Mouse (Mus musculus): ENCODE measurements around the gene Scn1b. TPM values are rescaled to one million over a fixed set of nuclear protein-coding genes. Genes with fewer than 3 reads are reported as not detected.

The Scn1b gene
- polyA plus RNA-seq, 1 experiment from 2014 or later = 13.0 TPM

DNA sequence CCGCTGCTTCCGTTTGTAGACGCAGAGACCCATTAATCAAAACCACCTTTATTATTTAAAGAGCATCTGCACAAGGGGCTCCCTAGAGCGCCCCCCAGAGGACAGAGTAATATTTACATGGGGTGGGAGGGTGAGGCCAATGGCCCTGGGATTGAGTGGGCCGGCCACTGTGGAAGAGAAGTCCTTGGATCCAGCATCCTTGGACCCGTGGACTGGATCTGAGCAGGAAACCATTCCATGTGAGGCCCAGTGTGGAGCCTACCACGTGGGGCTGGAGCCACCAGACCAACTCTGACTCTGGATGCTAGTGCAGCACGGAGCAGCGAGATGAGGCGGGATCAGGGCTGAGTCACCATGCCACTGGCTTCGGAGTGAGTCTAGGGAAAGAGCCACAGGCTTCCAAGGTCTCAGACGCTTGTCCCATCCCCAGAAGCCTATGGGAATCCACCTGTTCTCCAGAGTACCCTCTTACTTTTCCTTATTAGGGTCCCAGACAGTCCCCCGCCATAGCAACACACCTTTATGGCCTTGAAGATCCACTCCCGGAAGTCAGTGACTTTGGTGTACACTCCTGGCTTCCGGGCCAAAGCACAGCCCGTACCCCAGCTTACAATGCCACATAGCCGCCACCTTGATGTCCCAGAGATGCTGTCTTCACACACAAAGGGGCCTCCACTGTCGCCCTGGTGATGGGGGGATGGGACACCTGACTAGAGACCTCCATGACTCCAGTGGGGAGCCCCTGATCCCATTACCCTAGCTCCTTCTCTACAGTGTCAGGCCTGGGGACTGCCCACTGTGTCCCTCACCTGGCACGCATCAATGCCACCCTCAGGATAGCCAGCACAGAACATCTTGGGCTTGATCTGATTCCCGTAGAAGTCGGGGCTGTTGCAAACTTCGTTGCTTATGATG is 27.8 kb downstream of the Scn1b start:
- Histone ChIP-seq H3K4me3 (replicated peaks; ENCODE audit: low read length) (no peak overlapping the region), H3K9ac (no peak overlapping the region), H3K27me3 (ENCODE audit: control insufficient read depth, insufficient read depth, low read length) (no peaks in the 10 kb centered on the region), H3K36me3 (replicated peaks; ENCODE audit: control insufficient read depth, insufficient read depth) (no peaks in the 10 kb centered on the region), H3K27ac (no peak overlapping the region), H3K4me2 (replicated peaks) (no peak overlapping the region), H3K9me3 (ENCODE audit: control insufficient read depth, low read length) (no peaks in the 10 kb centered on the region), H3K4me1 (replicated peaks; ENCODE audit: control insufficient read depth, insufficient read depth, low read length) (no peaks in the 10 kb centered on the region)
- 78% methylated on average over 22 of the region's 22 CpGs for WGBS
- no peak for ATAC-seq (ENCODE audit: low FRiP score)
- no peak for DNase-seq (ENCODE audit: low spot score)

DNA sequence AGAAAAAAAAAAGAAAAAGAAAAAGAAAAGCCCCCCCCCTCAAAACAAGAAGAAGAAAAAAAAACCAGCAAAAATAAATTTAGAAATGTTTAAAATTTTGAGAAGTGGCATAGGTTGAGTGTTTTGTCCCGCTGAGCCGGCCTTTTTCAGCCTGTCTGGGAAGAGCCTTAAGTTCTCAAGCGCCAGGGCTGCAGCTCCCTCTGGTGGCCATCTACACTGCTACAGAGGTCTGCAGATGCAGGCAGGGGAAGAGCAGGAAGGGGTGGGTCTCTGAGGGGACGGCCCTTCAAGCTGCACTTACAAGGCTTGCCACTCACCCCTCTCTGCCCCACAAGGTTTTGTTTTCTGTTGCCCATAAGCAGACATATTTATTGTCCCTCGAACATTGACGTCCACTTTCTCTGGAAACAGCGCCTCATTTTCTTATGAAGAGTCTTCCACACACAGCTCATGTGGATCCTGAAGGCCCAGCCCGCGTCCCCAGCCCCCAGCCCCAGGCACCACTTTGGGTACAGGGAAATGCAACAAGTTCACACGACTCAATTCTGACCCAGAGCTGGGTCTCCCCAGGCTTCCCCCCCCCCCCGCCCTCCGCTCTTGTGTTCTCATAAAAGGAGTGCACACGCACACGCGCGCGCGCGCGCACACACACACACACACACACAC is 29.1 kb downstream of the Scn1b start:
- peak overlapping the region; percentile 39 for H3K4me2 ChIP-seq (replicated peaks)
- WGBS = 49% methylated on average over 20 of the region's 20 CpGs
- no peaks in the 10 kb centered on the region for H3K9me3 ChIP-seq (ENCODE audit: control insufficient read depth, low read length)
- H3K4me1 ChIP-seq (replicated peaks; ENCODE audit: control insufficient read depth, insufficient read depth, low read length) = no peaks in the 10 kb centered on the region
- no peak overlapping the region for H3K27ac ChIP-seq
- H3K4me3 ChIP-seq (replicated peaks; ENCODE audit: low read length) = peak overlapping the region; percentile 9; the same call in 1 of the 2 replicates
- no peak overlapping the region for H3K9ac ChIP-seq
- peak; percentile 94 for DNase-seq (ENCODE audit: low spot score)
- no peaks in the 10 kb centered on the region for H3K27me3 ChIP-seq (ENCODE audit: control insufficient read depth, insufficient read depth, low read length)
- ATAC-seq (ENCODE audit: low FRiP score) = peak; percentile 93
- H3K36me3 ChIP-seq (replicated peaks; ENCODE audit: control insufficient read depth, insufficient read depth) = no peaks in the 10 kb centered on the region

DNA sequence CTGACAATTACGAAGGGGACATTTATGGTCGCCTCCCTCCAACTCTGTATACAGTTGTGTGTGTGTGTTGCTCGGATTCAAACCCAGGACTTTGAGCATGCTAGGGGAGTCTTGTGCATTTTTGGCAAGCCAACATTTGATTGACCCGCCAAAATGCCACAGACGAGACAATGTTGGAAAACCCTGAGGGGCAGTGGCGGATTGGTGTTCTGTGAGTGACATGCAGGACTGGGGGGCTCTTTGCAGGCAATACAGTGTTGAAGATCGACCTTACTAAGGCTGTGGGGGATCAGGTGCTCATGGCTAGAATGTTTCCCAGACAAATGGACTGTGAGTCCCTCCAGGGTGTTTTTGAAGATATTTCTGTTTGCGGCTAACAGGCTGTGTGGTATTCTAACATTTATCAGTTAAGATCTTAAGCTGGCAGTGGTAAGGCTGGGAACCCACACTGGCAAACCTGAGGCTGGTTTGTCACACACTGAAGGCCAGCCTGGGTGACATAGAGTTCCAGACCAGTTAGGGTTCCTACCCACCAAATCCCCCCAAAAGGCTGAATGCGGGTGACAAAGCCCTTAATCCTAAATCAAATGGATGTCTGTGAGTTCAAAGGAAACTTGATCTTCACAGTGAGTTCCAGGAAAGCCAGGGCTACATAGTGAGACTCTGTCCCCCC is 29.8 kb downstream of the Scn1b start:
- Histone ChIP-seq H3K9me3 (ENCODE audit: control insufficient read depth, low read length) (no peaks in the 10 kb centered on the region), H3K4me3 (replicated peaks; ENCODE audit: low read length) (no peak overlapping the region), H3K36me3 (replicated peaks; ENCODE audit: control insufficient read depth, insufficient read depth) (no peaks in the 10 kb centered on the region), H3K4me1 (replicated peaks; ENCODE audit: control insufficient read depth, insufficient read depth, low read length) (no peaks in the 10 kb centered on the region), H3K9ac (no peak overlapping the region), H3K4me2 (replicated peaks) (no peak overlapping the region), H3K27ac (no peak overlapping the region), H3K27me3 (ENCODE audit: control insufficient read depth, insufficient read depth, low read length) (no peaks in the 10 kb centered on the region)
- ATAC-seq (ENCODE audit: low FRiP score) (no peak), DNase-seq (ENCODE audit: low spot score) (no peak)
- WGBS = 75% methylated on average over 9 of the region's 9 CpGs

DNA sequence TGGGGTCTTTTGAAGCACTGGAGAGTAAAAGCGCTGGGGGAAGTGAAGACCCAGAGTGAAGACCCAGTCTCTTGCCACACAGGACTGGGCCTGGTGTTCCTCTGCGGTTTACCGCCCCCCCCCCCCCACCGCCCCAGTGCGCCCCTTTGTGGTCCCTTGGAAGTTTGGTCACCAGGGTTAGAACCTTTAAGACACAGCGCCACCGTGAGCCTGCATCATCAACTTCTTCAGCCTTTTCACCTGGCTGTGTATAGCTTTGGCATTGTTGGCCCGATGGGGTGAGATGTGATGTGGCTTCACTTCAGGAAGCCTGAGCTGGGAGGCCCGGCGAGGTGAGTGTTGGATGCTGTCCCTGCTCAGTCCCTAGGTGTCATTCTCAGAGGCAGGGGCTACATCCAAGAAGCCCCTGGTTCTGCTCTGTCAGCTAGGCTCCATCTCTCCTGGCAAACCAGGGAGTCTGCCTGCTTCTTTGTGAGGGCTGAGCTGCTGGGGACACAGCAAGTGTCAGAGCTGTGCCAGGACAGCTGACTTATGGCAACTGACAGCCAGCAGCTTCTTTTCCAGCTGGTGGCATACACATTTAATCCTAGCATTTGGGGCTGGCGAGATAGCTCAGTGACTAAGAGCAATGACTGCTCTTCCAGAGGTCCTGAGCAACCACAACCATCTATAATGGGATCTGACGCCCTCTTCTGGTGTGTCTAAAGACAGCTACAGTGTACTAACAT is 31.9 kb downstream of the Scn1b start:
- no peaks in the 10 kb centered on the region for H3K9me3 ChIP-seq (ENCODE audit: control insufficient read depth, low read length)
- ATAC-seq (ENCODE audit: low FRiP score) (no peak), DNase-seq (ENCODE audit: low spot score) (no peak)
- H3K36me3 ChIP-seq (replicated peaks; ENCODE audit: control insufficient read depth, insufficient read depth) = no peaks in the 10 kb centered on the region
- H3K9ac ChIP-seq = no peak overlapping the region
- H3K4me1 ChIP-seq (replicated peaks; ENCODE audit: control insufficient read depth, insufficient read depth, low read length) = no peaks in the 10 kb centered on the region
- no peak overlapping the region for H3K27ac ChIP-seq
- no peak overlapping the region for H3K4me2 ChIP-seq (replicated peaks)
- H3K4me3 ChIP-seq (replicated peaks; ENCODE audit: low read length) = no peak overlapping the region
- 26% methylated on average over 12 of the region's 12 CpGs for WGBS
- no peaks in the 10 kb centered on the region for H3K27me3 ChIP-seq (ENCODE audit: control insufficient read depth, insufficient read depth, low read length)

DNA sequence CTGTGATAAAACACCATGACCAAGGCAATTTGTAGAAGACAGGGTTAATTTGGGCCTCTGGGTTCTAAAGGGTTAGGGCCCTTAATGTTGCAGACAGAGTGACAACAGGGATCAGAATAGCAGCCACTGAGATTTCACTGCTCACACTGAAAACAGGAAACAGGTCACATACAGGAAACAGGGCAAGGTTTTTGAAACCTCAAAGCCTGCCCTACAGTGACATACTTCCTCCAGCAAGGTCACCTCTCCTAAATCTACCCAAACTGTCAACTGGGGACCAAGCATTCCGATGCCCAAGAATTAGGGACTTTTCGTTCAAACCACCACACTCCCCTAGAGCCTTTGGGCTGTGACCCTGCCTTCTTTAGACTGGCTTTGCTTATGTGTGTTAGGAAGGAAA is 37.1 kb downstream of the Scn1b start:
- no peaks in the 10 kb centered on the region for H3K27me3 ChIP-seq (ENCODE audit: control insufficient read depth, insufficient read depth, low read length)
- no peak overlapping the region for H3K27ac ChIP-seq
- H3K4me1 ChIP-seq (replicated peaks; ENCODE audit: control insufficient read depth, insufficient read depth, low read length) = no peaks in the 10 kb centered on the region
- H3K36me3 ChIP-seq (replicated peaks; ENCODE audit: control insufficient read depth, insufficient read depth) = no peaks in the 10 kb centered on the region
- H3K4me3 ChIP-seq (replicated peaks; ENCODE audit: low read length) = no peak overlapping the region
- no peak overlapping the region for H3K9ac ChIP-seq
- DNase-seq (ENCODE audit: low spot score) (no peak), ATAC-seq (ENCODE audit: low FRiP score) (no peak)
- H3K9me3 ChIP-seq (ENCODE audit: control insufficient read depth, low read length) = no peaks in the 10 kb centered on the region
- no peak overlapping the region for H3K4me2 ChIP-seq (replicated peaks)
- 92% methylated on average over 2 of the region's 2 CpGs for WGBS

DNA sequence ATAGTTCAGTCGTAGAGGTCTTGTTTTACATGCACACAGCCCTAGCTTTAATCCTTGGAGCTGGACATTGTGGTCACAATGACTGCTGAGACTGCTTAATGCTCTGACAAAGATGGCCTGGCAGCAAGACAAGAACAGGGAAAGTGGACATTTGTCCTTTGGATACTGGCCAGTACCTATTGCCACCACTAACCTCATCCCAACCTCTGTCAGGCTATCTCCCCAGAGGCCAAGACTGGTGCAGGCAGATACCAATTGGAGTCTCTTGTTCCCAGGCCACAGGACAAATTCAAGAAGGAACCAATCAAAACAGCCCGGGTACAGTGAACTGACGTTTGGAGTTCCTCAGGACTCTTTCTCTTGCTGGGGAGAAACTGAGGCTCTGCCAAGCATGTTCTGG is 38.6 kb downstream of the Scn1b start:
- H3K4me3 ChIP-seq (replicated peaks; ENCODE audit: low read length) = no peak overlapping the region
- no peaks in the 10 kb centered on the region for H3K27me3 ChIP-seq (ENCODE audit: control insufficient read depth, insufficient read depth, low read length)
- H3K36me3 ChIP-seq (replicated peaks; ENCODE audit: control insufficient read depth, insufficient read depth) = no peaks in the 10 kb centered on the region
- ATAC-seq (ENCODE audit: low FRiP score) (no peak), DNase-seq (ENCODE audit: low spot score) (no peak)
- no peak overlapping the region for H3K27ac ChIP-seq
- no peak overlapping the region for H3K4me2 ChIP-seq (replicated peaks)
- 70% methylated on average over 3 of the region's 3 CpGs for WGBS
- H3K9me3 ChIP-seq (ENCODE audit: control insufficient read depth, low read length) = no peaks in the 10 kb centered on the region
- no peak overlapping the region for H3K9ac ChIP-seq
- 0 out of 2 replicates have a peak, but pooled peaks cover under 1% of the 10 kb centered on the region for H3K4me1 ChIP-seq (replicated peaks; ENCODE audit: control insufficient read depth, insufficient read depth, low read length)

DNA sequence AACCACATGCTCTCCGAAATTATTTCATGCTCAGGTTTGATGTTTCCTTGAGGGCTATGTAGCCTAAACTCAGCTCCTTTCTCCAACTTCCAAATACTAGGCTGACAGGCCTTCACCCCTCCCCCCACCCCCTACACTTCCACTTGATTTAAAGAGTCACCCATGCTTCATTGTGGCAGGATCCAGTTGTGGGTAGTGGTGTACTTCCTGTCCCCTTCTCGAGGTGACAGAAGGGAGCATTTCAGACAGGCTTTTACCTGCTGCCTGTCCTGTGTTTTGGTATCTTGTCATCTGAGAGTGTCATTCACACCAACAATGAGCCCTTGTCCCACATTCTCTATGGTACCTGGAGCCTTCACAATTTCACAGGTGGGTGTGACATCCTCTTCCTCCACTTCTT is 39.5 kb downstream of the Scn1b start:
- no peaks in the 10 kb centered on the region for H3K27me3 ChIP-seq (ENCODE audit: control insufficient read depth, insufficient read depth, low read length)
- no peak overlapping the region for H3K4me3 ChIP-seq (replicated peaks; ENCODE audit: low read length)
- no peak overlapping the region for H3K27ac ChIP-seq
- no peak overlapping the region for H3K9ac ChIP-seq
- no peak overlapping the region for H3K4me2 ChIP-seq (replicated peaks)
- 71% methylated on average over 2 of the region's 2 CpGs for WGBS
- H3K36me3 ChIP-seq (replicated peaks; ENCODE audit: control insufficient read depth, insufficient read depth) = no peaks in the 10 kb centered on the region
- no peak for ATAC-seq (ENCODE audit: low FRiP score)
- DNase-seq (ENCODE audit: low spot score) = no peak
- H3K4me1 ChIP-seq (replicated peaks; ENCODE audit: control insufficient read depth, insufficient read depth, low read length) = 0 out of 2 replicates have a peak, but pooled peaks cover 4% of the 10 kb centered on the region
- no peaks in the 10 kb centered on the region for H3K9me3 ChIP-seq (ENCODE audit: control insufficient read depth, low read length)

DNA sequence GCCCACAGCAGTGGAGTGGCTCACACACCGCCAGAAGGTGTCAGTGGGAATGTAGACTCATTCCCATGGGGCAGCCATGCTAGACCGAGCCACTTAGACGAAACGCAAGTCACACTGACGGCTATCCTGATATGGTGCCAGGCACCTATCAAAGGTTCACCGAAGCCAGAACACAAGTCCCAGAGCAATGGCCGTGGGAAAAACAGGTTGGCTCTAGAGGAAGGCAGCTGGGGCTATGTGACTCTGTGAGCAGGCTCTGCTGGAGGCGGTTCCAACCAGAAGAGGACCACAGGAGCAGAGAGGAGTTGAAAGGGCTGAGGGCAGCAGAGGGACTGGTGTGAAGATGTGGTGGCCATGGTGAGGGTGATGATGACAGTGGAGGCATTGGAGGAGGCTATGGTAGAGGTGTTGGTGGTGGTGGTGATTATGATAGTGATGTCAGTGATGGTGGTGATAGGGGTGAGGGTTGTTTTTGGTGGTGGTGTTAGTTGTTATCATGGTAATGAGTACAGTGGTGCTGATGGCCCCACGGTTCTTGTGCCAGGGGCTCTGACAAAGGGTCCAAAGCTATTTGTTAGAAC is 40.5 kb downstream of the Scn1b start:
- WGBS = 95% methylated on average over 9 of the region's 9 CpGs
- H3K27ac ChIP-seq = no peak overlapping the region
- no peak overlapping the region for H3K4me3 ChIP-seq (replicated peaks; ENCODE audit: low read length)
- 0 out of 2 replicates have a peak, but pooled peaks cover 4% of the 10 kb centered on the region for H3K4me1 ChIP-seq (replicated peaks; ENCODE audit: control insufficient read depth, insufficient read depth, low read length)
- H3K9me3 ChIP-seq (ENCODE audit: control insufficient read depth, low read length) = no peaks in the 10 kb centered on the region
- H3K36me3 ChIP-seq (replicated peaks; ENCODE audit: control insufficient read depth, insufficient read depth) = no peaks in the 10 kb centered on the region
- DNase-seq (ENCODE audit: low spot score) = no peak
- H3K27me3 ChIP-seq (ENCODE audit: control insufficient read depth, insufficient read depth, low read length) = no peaks in the 10 kb centered on the region
- H3K9ac ChIP-seq = no peak overlapping the region
- no peak overlapping the region for H3K4me2 ChIP-seq (replicated peaks)
- no peak for ATAC-seq (ENCODE audit: low FRiP score)

All from hindbrain, embryonic 14.5 days (tissue).